Mouse (Mus musculus) T-helper 1 cell (primary cell): ENCODE data around the gene Mybl2.

Experiments used
- in situ Hi-C: fragments of 300-600 bp; cut with MboI, MseI; formaldehyde crosslinking; loops from one replicate; pipeline ENCODE4 v1.15.1; 2025; ENCODE audit warnings: high pct_unique_total_duplicates

Gene Mybl2

GRCm38 (mm10) chr2:163110706-163111105 lies 56.2 kb downstream of the Mybl2 start:
- in situ Hi-C loops, result no loop called here

- in situ Hi-C loops, result no loop called here
Measured at GRCm38 (mm10) chr2:163111413-163112201, 57.1 kb downstream of the Mybl2 start.

GRCm38 (mm10) chr2:163120626-163121352 lies 66.3 kb downstream of the Mybl2 start:
- in situ Hi-C loops, result no loop called here

- in situ Hi-C loops, result no loop called here
Measured at GRCm38 (mm10) chr2:163121353-163121660, 66.8 kb downstream of the Mybl2 start.

DNA sequence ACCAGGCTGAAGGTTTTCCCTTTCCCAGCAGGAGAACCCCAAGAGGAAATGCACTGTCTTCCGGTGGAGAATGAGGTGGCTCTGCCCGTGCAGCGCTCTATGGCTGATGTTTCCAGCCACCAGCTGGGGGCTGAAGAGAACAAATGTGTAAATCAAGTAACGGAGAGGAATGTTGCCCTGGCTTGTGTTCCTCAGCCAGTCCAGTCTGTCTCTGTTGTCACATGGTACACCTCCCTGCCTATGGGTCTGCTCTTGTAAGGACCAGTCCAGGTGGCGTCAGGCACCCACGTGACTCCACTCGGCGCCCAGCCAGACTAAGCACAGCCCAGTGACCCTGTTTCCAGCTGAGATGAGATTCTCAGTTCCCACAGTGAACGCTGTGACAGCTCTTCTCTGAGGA lies 67.8 kb downstream of the Mybl2 start:
- in situ Hi-C loops, result no loop called here

DNA sequence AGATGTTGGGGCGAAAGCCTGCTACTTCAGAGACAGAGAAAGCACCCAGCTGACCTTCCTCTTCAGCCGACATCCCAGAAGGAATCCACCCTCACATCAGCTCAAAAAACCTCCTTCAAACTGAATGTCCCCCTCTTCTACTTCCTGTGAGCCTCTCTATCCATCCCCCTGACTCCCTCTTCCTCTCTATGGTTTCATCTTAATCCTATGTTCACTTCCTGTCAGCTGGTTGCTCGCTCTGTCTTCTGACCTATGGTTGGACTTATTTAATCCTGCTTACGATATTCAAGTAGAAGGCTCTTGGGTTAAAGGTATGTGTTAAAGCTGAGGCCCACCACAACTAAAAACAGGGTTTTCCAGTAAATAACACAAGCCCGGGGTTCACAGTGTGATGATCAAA lies 69.0 kb downstream of the Mybl2 start:
- in situ Hi-C loops, result no loop called here

- in situ Hi-C loops, result no loop called here
Measured at GRCm38 (mm10) chr2:163130837-163131236, 76.3 kb downstream of the Mybl2 start.

DNA sequence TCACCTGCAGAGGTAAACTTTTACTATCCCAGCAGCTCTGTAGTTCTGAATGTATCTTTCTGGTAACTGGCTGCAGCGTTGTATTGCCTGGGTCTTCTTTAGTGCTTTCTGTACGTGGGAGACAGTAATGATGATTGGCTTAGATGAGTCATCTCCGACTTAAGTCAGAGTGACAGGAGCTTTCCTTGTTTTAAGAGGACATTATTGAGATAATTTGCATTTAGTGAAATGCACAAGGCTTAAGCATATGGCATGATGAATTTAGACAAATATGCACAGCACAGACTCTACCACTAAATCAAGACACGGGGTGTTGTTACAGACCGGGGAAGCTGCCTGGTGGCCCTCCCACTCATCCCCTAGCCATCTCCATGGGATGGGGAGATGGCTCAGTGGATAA lies 77.8 kb downstream of the Mybl2 start:
- in situ Hi-C loops, result no loop called here
